Mouse (Mus musculus): ENCODE measurements at regions not wholly inside any gene's neighbourhood (a gene's known extent, or its start where the extent isn't known, plus 50 kb on each side); places are given as distances from the start of the nearest gene placed in this dataset.

- intact Hi-C loops (cut with DNase I) = no loop called here
Observed at GRCm38 (mm10) chr1:12318029-12318428, 904.1 kb downstream of the A830018L16Rik start.

- intact Hi-C loops (cut with DNase I) = no loop called here
Observed at GRCm38 (mm10) chr1:12334186-12334585, 920.3 kb downstream of the A830018L16Rik start.

GRCm38 (mm10) chr1:12344726-12345438 lies 931.0 kb downstream of the A830018L16Rik start:
- intact Hi-C loops (cut with DNase I) = no loop called here

GRCm38 (mm10) chr1:12345439-12345819 lies 931.5 kb downstream of the A830018L16Rik start:
- intact Hi-C loops (cut with DNase I) = no loop called here

- intact Hi-C loops (cut with DNase I) = no loop called here
Observed at GRCm38 (mm10) chr1:12354531-12354930, 940.6 kb downstream of the A830018L16Rik start.

GRCm38 (mm10) chr1:12367872-12368271 lies 954.0 kb downstream of the A830018L16Rik start:
- intact Hi-C loops (cut with DNase I) = no loop called here

GRCm38 (mm10) chr1:12372968-12373367 lies 959.1 kb downstream of the A830018L16Rik start:
- intact Hi-C loops (cut with DNase I) = no loop called here

- intact Hi-C loops (cut with DNase I) = loop anchor here (10.0 kb wide), 1 partner anchor 444 kb away; no protein-coding TSS in a partner anchor
Observed at GRCm38 (mm10) chr1:12398146-12398884, 984.4 kb downstream of the A830018L16Rik start.

GRCm38 (mm10) chr1:12405391-12406270 lies 991.7 kb downstream of the A830018L16Rik start:
- intact Hi-C loops (cut with DNase I) = no loop called here

- intact Hi-C loops (cut with DNase I) = no loop called here
Observed at GRCm38 (mm10) chr1:12409738-12410523, 996.0 kb downstream of the A830018L16Rik start.

GRCm38 (mm10) chr1:12410524-12410886 lies 996.6 kb downstream of the A830018L16Rik start:
- intact Hi-C loops (cut with DNase I) = no loop called here

- intact Hi-C loops (cut with DNase I) = no loop called here
Observed at GRCm38 (mm10) chr1:12424510-12424909, 1010.6 kb downstream of the A830018L16Rik start.

GRCm38 (mm10) chr1:12437894-12438293 lies 1024.0 kb downstream of the A830018L16Rik start:
- intact Hi-C loops (cut with DNase I) = no loop called here

GRCm38 (mm10) chr1:12466255-12466654 lies 1052.3 kb downstream of the A830018L16Rik start:
- intact Hi-C loops (cut with DNase I) = no loop called here

- intact Hi-C loops (cut with DNase I) = no loop called here
Observed at GRCm38 (mm10) chr1:12478983-12479763, 1065.3 kb downstream of the A830018L16Rik start.

GRCm38 (mm10) chr1:12500442-12500841 lies 1086.5 kb downstream of the A830018L16Rik start:
- intact Hi-C loops (cut with DNase I) = no loop called here

- intact Hi-C loops (cut with DNase I) = no loop called here
Observed at GRCm38 (mm10) chr1:12507997-12508396, 1094.1 kb downstream of the A830018L16Rik start.

- intact Hi-C loops (cut with DNase I) = no loop called here
Observed at GRCm38 (mm10) chr1:12510129-12510816, 1096.4 kb downstream of the A830018L16Rik start.

GRCm38 (mm10) chr1:12519601-12520000 lies 1105.7 kb downstream of the A830018L16Rik start:
- intact Hi-C loops (cut with DNase I) = no loop called here
